Mouse (Mus musculus) erythroblast, embryonic 14.5 days (primary cell): Measurements from ENCODE around the gene Pla2g4d.

Source experiments
- GATA1 ChIP-seq: IDR thresholded peaks from 2 replicates; pipeline ENCODE4 v1.6.1; 2012; ENCODE audit warnings: low read length, inconsistent platforms, mixed read lengths
- TAL1 ChIP-seq: IDR thresholded peaks from 3 replicates; pipeline ENCODE4 v1.6.1; 2012; ENCODE audit warnings: low read length, inconsistent platforms, mixed read lengths

DNA sequence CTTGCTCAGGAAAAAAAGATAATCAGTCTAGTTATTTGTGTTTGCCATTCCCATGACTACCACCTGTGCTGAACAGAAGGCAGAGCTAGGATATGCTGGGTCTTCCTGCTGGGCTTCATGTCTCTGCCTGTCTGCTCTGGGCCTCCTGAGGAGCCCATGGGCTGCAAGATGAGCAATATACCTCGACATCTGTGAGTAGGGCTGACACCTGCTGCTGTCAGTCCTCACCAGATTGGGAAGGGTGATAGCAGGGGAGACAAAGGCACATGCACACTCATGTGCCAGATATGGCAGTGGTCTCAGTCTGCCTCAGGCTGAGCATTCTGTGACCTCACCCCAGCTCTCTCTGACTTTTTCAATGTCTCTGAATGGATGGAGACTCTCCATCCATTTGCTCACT lies 26.1 kb downstream of the Pla2g4d start:
- TF ChIP-seq GATA1: peak; percentile 3; the same call in 1 of the 2 replicates
- no peak for TF ChIP-seq TAL1
